ENCODE assay signal across 15 mouse cellular contexts in the genomic region with DNA sequence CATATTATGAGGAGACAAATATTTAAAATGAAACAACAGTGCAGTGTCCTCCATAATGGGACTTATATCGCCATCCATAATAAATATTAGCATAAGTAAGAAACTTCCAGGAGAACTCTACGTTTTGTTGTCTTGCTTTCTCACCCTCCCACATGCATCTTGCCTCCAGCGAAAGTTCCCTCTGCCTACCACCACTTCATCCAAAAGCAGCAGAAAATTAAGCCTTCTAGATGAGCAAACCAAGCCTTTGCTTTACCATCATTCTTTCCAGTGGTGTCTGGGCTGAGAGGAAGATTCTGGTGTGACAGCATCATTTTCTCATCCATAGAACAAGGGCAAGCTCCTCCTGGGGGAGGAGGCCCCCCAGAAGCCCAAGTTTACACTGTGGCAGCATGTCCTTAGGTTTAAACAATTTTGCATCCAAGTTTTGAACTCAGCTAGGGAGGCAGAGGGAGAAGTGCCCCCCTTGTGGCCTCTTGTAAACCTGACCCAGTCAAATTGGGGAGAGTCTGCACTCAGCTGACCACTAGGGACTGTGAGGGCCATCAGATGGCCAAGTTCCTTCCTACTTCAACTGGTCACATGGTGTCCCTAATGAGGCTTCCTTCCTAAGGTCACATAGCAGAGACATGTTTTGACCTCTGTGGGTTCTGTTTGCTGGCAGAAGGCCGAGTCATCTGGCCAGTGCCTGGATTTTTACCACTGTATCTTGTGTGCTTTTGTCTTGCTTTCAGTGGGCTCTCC.
DNase-seq lines count a peak whose midpoint lies in the region; ATAC-seq and TF ChIP-seq lines count a peak whose summit lies in the region.
"Had no signal": no experiment of that assay in that cellular context is flagged by ENCODE, and none has a peak within 500 bp of the region (broad histone marks: within the 10 kb centered on the region; RNA-seq: fewer than 3 reads in every experiment).

No protein-coding gene starts in this region.

- H3K9me3 ChIP-seq in midbrain, embryonic 11.5 days (ENCODE audit: control insufficient read depth, low read length): no peaks in the 10 kb centered on the region
- no peaks in the 10 kb centered on the region for H3K9me3 ChIP-seq in midbrain, embryonic 13.5 days
- no peaks in the 10 kb centered on the region for H3K9me3 ChIP-seq in stomach, postnatal 0 days (ENCODE audit: control insufficient read depth, low read length)
- H3K9me3 ChIP-seq: forebrain, embryonic 15.5 days; hindbrain, embryonic 10.5 days; midbrain, embryonic 12.5 days; neural tube, embryonic 12.5 days had no signal

- H3K4me3 ChIP-seq in midbrain, embryonic 11.5 days (ENCODE audit: low read depth, low read length): no peak overlapping the region
- no peak overlapping the region for H3K4me3 ChIP-seq in midbrain, embryonic 13.5 days (replicated peaks)
- H3K4me3 ChIP-seq in stomach, postnatal 0 days (ENCODE audit: low read depth, low read length): no peak overlapping the region
- H3K4me3 ChIP-seq: forebrain, embryonic 15.5 days; hindbrain, embryonic 10.5 days; midbrain, embryonic 12.5 days; neural tube, embryonic 12.5 days had no signal

- 86% methylated on average over 4 of the region's 4 CpGs for WGBS in midbrain, embryonic 11.5 days
- WGBS in midbrain, embryonic 13.5 days: 94% methylated on average over 4 of the region's 4 CpGs
- whole genome bisulfite sequencing in stomach, postnatal 0 days: 77% methylated on average over 4 of the region's 4 CpGs

- peaks cover 3% of the 10 kb centered on the region; the same call in 1 of the 2 replicates for H3K36me3 ChIP-seq in midbrain, embryonic 11.5 days (ENCODE audit: control insufficient read depth, insufficient read depth, low read length)
- H3K36me3 ChIP-seq in midbrain, embryonic 13.5 days: peaks cover 55% of the 10 kb centered on the region
- H3K36me3 ChIP-seq in stomach, postnatal 0 days (ENCODE audit: control insufficient read depth, insufficient read depth, low read length): no peaks in the 10 kb centered on the region

- no peaks in the 10 kb centered on the region for H3K4me1 ChIP-seq in midbrain, embryonic 11.5 days (ENCODE audit: control insufficient read depth, insufficient read depth, low read length)
- H3K4me1 ChIP-seq in midbrain, embryonic 13.5 days (replicated peaks): no peaks in the 10 kb centered on the region
- H3K4me1 ChIP-seq in stomach, postnatal 0 days (replicated peaks; ENCODE audit: control insufficient read depth, insufficient read depth): no peaks in the 10 kb centered on the region
- H3K4me1 ChIP-seq: hindbrain, embryonic 10.5 days; midbrain, embryonic 12.5 days; neural tube, embryonic 12.5 days had no signal

- no peak overlapping the region for H3K9ac ChIP-seq in midbrain, embryonic 11.5 days (ENCODE audit: low read length)
- no peak overlapping the region for H3K9ac ChIP-seq in midbrain, embryonic 13.5 days (replicated peaks)
- no peak overlapping the region for H3K9ac ChIP-seq in stomach, postnatal 0 days (ENCODE audit: low read length)
- H3K9ac ChIP-seq: forebrain, embryonic 15.5 days; midbrain, embryonic 12.5 days; neural tube, embryonic 12.5 days had no signal

- no peak overlapping the region for H3K27ac ChIP-seq in midbrain, embryonic 11.5 days (ENCODE audit: low read depth, low read length)
- no peak overlapping the region for H3K27ac ChIP-seq in midbrain, embryonic 13.5 days
- no peak overlapping the region for H3K27ac ChIP-seq in stomach, postnatal 0 days (replicated peaks)
- H3K27ac ChIP-seq: forebrain, embryonic 15.5 days; hindbrain, embryonic 10.5 days; midbrain, embryonic 12.5 days; neural tube, embryonic 12.5 days had no signal

- no peak for ATAC-seq in midbrain, embryonic 11.5 days (ENCODE audit: low FRiP score)
- ATAC-seq in midbrain, embryonic 13.5 days: no peak
- no peak for ATAC-seq in stomach, postnatal 0 days (ENCODE audit: low FRiP score, low TSS enrichment)
- no peak for ATAC-seq in megakaryocyte-erythroid progenitor cell, adult 5-6 weeks (replicated peaks; ENCODE audit: low FRiP score, low TSS enrichment, poor library complexity, severe bottlenecking)
- ATAC-seq: forebrain, embryonic 15.5 days had no signal

- H3K4me2 ChIP-seq in midbrain, embryonic 11.5 days: no peak overlapping the region
- H3K4me2 ChIP-seq in midbrain, embryonic 13.5 days (replicated peaks): no peak overlapping the region
- no peak overlapping the region for H3K4me2 ChIP-seq in stomach, postnatal 0 days (replicated peaks; ENCODE audit: low read depth)
- H3K4me2 ChIP-seq: forebrain, embryonic 15.5 days; midbrain, embryonic 12.5 days; neural tube, embryonic 12.5 days had no signal

- H3K27me3 ChIP-seq in midbrain, embryonic 11.5 days (ENCODE audit: control insufficient read depth, insufficient read depth, low read length): no peaks in the 10 kb centered on the region
- H3K27me3 ChIP-seq in midbrain, embryonic 13.5 days: no peaks in the 10 kb centered on the region
- H3K27me3 ChIP-seq in stomach, postnatal 0 days (ENCODE audit: control insufficient read depth, insufficient read depth, low read length): no peaks in the 10 kb centered on the region
- H3K27me3 ChIP-seq: forebrain, embryonic 15.5 days; midbrain, embryonic 12.5 days; neural tube, embryonic 12.5 days had no signal

- peak; percentile 27 for TF ChIP-seq CTCF in stomach, postnatal 0 days (IDR thresholded peaks at IDR 0.05; ENCODE audit: low read depth)

- peak; percentile 23 for DNase-seq in embryo, embryonic 10.5 days (ENCODE audit: low spot score)
- no peak for DNase-seq in embryo, embryonic 9.5 days (ENCODE audit: extremely low spot score)
- peak; percentile 3 for DNase-seq in kidney, adult 9 months
- no peak for DNase-seq in kidney, adult 18-20 months
- peak; percentile 2 for DNase-seq in midbrain, embryonic 11.5 days (ENCODE audit: low spot score, missing footprints)
- no peak for DNase-seq in stomach, postnatal 0 days (ENCODE audit: low spot score)
- DNase-seq: adrenal gland, adult 8-10 months; cerebellum, adult 9-10 months; retina, postnatal 1 day had no signal

- no peak for TF ChIP-seq EP300 in stomach, postnatal 0 days (optimal IDR thresholded peaks at IDR 0.05)

Comparison
In these comparisons a context has a peak if more than half of its experiments do, and no peak if none do; other contexts are left out.
1. DNase-seq: peak in embryo, embryonic 10.5 days (single experiment), kidney, adult 9 months (single experiment) and midbrain, embryonic 11.5 days (single experiment); none in embryo, embryonic 9.5 days (single experiment), kidney, adult 18-20 months (single experiment) and stomach, postnatal 0 days (single experiment).